Mouse (Mus musculus) embryonic facial prominence, embryonic 10.5 days (tissue): Measurements from ENCODE around the gene Hoxb6. TPM values are rescaled to one million over a fixed set of nuclear protein-coding genes. Genes with fewer than 3 reads are reported as not detected.

ENCODE experiments used
- DNase-seq: peaks from one replicate; pipeline ENCODE4 v3.0.0-alpha.2; 2017; ENCODE audit warnings: low spot score
- H3K27ac ChIP-seq: fragments of 300-500 bp; sonication (generic); replicated peaks from 2 replicates; pipeline ENCODE4 v1.5.1; 2016; ENCODE audit warnings: mild to moderate bottlenecking
- H3K27me3 ChIP-seq: fragments of 300-500 bp; sonication (generic); replicated peaks from 2 replicates; pipeline ENCODE4 v1.6.1; 2016; ENCODE audit warnings: low read depth, mild to moderate bottlenecking; ENCODE audit not compliant: poor library complexity, severe bottlenecking
- H3K36me3 ChIP-seq: fragments of 300-500 bp; sonication (generic); replicated peaks from 2 replicates; pipeline ENCODE4 v1.6.1; 2016; ENCODE audit warnings: mild to moderate bottlenecking, moderate library complexity
- H3K4me1 ChIP-seq: fragments of 300-500 bp; sonication (generic); 2 replicates; pipeline ENCODE4 v1.6.1; 2016
- H3K4me3 ChIP-seq: fragments of 300-500 bp; sonication (generic); 2 replicates; pipeline ENCODE4 v1.5.1; 2016; ENCODE audit warnings: mild to moderate bottlenecking, moderate library complexity
- H3K9me3 ChIP-seq: fragments of 300-500 bp; sonication (generic); 2 replicates; pipeline ENCODE4 v1.6.1; 2016; ENCODE audit warnings: mild to moderate bottlenecking
- WGBS: fragments of 180-500 bp; shearing (Covaris S2); methylation state at CpG from one replicate; pipeline ENCODE4 v1.1.7; 2016; 5-methylcytosine and 5-hydroxymethylcytosine counted together
- polyA plus RNA-seq: library from polyadenylated mRNA; unstranded; fragments of >200 nt; fragmentation: Nextera tagmentation; extraction: Ambion mirVana; gene quantifications from 2 replicates; pipeline ENCODE4 v1.2.1, GENCODE M21; 2016

Hoxb6 gene
- polyA plus RNA-seq, 1 experiment from 2014 or later = not detected

DNA sequence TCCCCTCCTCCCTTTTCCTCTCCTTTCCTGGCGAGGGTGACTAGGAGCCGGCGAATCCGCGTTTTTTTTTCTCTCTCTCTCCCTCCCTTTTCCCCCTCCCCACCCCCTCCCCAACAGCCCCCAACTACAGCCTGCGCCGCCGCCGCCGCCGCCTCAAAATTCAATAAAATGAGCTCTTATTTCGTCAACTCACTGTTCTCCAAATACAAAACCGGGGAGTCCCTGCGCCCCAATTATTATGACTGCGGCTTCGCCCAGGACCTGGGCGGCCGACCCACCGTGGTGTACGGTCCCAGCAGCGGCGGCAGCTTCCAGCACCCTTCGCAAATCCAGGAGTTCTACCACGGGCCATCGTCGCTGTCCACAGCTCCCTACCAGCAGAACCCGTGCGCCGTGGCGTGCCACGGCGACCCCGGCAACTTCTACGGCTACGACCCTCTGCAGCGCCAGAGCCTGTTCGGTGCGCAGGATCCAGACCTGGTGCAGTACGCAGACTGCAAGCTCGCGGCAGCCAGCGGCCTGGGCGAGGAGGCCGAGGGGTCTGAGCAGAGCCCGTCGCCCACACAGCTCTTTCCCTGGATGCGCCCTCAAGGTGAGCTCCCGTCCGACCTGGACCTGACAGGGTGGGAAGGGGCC, 9.4 kb upstream of the Hoxb6 start:
- DNase-seq = peak; percentile 79
- Histone ChIP-seq H3K4me1 (peaks cover 20% of the 10 kb centered on the region), H3K27ac (no peak overlapping the region), H3K36me3 (no peaks in the 10 kb centered on the region), H3K4me3 (0 out of 2 replicates have a peak overlapping the region, but pooled peaks have one; percentile 11), H3K9me3 (no peaks in the 10 kb centered on the region), H3K27me3 (peaks cover 100% of the 10 kb centered on the region)
- under 1% methylated on average over 49 of the region's 49 CpGs for WGBS

DNA sequence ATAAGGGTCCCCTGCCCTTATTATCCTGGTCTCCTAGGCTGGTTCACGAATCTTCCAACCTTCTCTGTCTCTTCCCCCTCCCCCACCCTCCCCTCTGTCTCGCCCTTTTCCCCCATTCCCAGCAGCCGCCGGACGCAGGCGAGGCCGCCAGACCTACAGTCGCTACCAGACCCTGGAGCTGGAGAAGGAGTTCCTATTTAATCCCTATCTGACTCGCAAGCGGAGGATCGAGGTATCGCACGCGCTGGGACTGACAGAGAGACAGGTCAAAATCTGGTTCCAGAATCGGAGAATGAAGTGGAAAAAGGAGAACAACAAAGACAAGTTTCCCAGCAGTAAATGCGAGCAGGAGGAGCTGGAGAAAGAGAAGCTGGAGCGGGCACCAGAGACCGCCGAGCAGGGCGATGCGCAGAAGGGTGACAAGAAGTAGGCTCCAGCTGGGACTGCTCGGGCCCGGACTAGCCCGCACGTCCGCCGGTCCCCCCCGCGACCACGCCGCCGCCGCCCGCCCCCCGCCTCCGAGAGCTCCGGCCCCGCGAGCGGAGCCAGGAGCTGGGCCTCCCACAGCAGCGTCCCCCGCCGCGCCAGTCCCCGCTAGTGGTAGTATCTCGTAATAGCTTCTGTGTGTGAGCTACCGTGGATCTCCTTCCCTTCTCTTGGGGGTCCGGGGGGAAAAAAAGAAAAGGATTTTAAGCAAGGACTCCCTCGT, 8.1 kb upstream of the Hoxb6 start:
- Histone ChIP-seq H3K4me3 (peak overlapping the region; percentile 42), H3K4me1 (peaks cover 20% of the 10 kb centered on the region), H3K27me3 (peaks cover 100% of the 10 kb centered on the region), H3K36me3 (no peaks in the 10 kb centered on the region), H3K27ac (no peak overlapping the region), H3K9me3 (no peaks in the 10 kb centered on the region)
- peak; percentile 72 for DNase-seq
- under 1% methylated on average over 49 of the region's 49 CpGs for WGBS

DNA sequence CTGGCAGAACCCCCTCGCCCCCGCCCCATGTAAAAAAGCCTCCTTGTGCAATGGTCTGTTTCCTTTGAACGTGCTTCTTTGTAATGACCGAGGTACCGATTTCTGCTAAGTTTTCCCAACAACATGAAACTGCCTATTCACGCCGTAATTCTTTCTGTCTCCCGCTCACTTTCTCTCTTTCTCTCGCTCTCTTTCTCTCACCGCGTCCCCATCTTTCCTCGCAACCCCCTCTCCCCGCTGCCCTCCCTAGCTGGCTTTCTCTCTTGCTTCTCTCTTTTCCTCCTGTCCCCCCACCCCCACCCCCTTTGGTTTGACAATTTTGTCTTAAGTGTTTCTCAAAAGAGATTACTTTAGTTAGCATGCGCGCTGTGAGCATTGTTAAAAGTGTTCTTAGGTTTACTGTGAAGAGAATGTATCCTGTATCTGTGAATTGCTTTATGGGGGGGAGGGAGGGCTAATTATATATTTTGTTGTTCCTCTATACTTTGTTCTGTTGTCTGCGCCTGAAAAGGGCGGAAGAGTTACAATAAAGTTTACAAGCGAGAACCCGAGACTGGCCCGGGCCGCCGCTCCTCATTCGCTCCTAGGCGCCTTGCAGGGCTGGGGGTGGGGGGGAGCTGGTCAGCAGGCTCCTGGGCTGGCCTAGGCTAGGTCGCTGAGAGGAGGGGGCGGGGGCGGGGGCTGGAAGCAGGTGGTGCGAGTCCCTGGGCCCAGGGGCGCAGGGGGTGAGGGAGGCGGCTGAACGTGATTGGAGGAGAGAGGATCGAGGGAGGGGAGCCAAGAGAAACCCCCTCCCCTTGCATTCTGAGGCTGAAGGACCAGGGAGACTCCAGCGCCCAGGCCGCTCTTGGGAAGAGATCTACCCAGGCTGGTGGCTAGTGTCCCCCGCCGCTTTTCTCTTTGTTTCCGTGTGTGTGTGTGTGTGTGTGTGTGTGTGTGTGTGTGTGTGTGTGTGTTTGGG, 7.2 kb upstream of the Hoxb6 start:
- no peak for DNase-seq
- H3K27me3 ChIP-seq = peaks cover 100% of the 10 kb centered on the region
- H3K27ac ChIP-seq = no peak overlapping the region
- H3K4me1 ChIP-seq = peaks cover 20% of the 10 kb centered on the region
- no peaks in the 10 kb centered on the region for H3K9me3 ChIP-seq
- peak overlapping the region; percentile 42; the same call in 1 of the 2 replicates for H3K4me3 ChIP-seq
- no peaks in the 10 kb centered on the region for H3K36me3 ChIP-seq
- WGBS = under 1% methylated on average over 36 of the region's 37 CpGs

DNA sequence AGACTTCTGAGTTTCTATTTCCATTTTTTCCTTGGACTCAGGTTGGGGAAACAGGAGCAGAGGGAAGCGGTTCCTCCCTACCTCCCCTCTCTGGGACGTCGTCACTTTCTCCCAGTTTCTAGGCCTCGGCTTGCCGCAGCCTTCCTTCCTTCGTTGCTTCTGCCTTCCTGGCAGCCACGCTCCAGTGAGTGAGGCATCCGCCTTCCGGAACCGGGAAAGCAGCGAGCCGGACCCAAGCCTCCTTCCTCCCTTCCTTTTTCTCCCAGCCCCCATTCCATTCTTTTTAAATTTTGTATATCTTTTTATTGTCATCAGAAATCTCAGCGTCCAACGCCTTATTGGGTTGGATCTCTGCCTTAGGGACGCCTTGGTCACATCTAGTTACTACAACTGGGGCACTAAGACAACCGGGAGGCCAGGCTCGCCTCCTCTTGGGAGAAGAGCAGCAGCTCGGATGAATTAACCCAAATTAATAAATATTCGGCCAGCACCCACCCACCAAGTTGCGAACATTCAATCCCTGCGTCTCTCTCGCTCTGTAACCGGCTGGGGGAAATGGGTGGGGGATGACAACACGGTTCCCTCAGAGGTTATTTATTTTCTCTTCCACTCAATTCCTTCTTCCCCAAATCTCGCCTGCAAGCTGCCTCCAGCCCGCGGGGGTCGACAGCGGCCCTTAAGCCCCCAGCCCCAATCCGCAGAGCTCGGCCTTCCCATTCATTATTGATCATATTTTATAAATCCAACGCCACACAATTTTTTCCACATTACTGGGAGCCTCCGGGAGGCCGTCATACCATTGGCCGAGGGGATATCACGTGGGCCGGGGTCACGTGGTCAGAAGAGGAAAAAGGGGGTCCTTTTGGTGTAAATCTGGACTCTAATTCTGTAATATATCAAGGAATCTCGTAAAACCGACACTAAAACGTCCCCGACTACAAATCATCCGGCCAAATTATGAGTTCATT, 6.2 kb upstream of the Hoxb6 start, which contains the start of gene Hoxb7:
Gene Hoxb7 (plus strand): TSS at position 853 of the 968 bp plus-strand sequence.
- H3K27me3 ChIP-seq = peaks cover 100% of the 10 kb centered on the region
- WGBS = 1% methylated on average over 43 of the region's 43 CpGs
- H3K9me3 ChIP-seq = no peaks in the 10 kb centered on the region
- no peaks in the 10 kb centered on the region for H3K36me3 ChIP-seq
- H3K27ac ChIP-seq = no peak within 1 kb of the TSS
- H3K4me1 ChIP-seq = peaks cover 20% of the 10 kb centered on the region
- H3K4me3 ChIP-seq = peak within 1 kb of the TSS; percentile 39
- no peak for DNase-seq

DNA sequence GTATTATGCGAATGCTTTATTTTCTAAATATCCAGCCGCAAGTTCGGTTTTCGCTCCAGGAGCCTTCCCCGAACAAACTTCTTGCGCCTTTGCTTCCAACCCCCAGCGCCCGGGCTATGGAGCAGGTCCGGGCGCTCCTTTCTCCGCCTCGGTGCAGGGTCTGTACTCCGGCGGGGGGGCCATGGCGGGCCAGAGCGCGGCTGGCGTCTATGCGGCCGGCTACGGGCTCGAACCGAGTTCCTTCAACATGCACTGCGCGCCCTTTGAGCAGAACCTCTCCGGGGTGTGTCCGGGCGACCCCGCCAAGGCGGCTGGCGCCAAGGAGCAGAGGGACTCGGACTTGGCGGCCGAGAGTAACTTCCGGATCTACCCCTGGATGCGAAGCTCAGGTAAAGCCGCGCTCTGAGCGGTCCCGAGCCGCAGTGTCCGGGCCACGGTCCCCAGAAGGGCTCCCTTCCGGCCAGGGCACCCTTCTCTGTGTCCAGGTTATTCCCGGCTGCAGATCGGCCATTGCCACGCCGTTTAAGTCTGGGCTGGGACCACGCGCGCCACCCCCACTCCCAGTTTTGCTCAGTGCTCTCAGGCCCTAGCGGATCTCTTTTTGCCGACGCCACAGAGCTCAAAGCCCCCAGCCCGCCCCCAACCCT, 5.4 kb upstream of the Hoxb6 start:
- under 1% methylated on average over 55 of the region's 55 CpGs for WGBS
- H3K36me3 ChIP-seq = no peaks in the 10 kb centered on the region
- H3K4me3 ChIP-seq = peak overlapping the region; percentile 39
- peaks cover 100% of the 10 kb centered on the region for H3K27me3 ChIP-seq
- no peak overlapping the region for H3K27ac ChIP-seq
- no peak for DNase-seq
- peaks cover 20% of the 10 kb centered on the region for H3K4me1 ChIP-seq
- no peaks in the 10 kb centered on the region for H3K9me3 ChIP-seq

DNA sequence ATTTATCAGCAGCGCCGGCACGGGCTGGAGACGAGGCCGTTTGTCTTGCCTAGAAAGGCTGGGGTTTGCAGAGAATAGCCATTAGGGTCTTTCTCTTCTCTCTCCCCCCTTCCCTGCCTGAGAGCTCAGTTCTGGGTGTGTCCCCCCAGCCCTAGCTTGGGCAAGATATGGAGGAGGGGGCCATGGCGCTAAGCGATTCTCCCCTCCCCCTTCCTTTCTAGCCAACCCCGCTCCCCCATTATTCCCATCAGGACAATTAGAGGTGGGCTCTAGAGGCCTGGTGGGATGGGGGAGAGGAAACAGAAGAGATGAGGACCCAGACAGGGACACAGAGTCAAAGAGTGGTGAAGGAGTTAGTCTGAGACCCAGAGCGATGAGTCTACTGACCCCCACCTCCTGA, 4.9 kb upstream of the Hoxb6 start:
- peaks cover 20% of the 10 kb centered on the region for H3K4me1 ChIP-seq
- no peaks in the 10 kb centered on the region for H3K36me3 ChIP-seq
- H3K4me3 ChIP-seq = no peak overlapping the region
- no peak overlapping the region for H3K27ac ChIP-seq
- 3% methylated on average over 9 of the region's 9 CpGs for WGBS
- H3K27me3 ChIP-seq = peaks cover 100% of the 10 kb centered on the region
- DNase-seq = no peak
- H3K9me3 ChIP-seq = no peaks in the 10 kb centered on the region

DNA sequence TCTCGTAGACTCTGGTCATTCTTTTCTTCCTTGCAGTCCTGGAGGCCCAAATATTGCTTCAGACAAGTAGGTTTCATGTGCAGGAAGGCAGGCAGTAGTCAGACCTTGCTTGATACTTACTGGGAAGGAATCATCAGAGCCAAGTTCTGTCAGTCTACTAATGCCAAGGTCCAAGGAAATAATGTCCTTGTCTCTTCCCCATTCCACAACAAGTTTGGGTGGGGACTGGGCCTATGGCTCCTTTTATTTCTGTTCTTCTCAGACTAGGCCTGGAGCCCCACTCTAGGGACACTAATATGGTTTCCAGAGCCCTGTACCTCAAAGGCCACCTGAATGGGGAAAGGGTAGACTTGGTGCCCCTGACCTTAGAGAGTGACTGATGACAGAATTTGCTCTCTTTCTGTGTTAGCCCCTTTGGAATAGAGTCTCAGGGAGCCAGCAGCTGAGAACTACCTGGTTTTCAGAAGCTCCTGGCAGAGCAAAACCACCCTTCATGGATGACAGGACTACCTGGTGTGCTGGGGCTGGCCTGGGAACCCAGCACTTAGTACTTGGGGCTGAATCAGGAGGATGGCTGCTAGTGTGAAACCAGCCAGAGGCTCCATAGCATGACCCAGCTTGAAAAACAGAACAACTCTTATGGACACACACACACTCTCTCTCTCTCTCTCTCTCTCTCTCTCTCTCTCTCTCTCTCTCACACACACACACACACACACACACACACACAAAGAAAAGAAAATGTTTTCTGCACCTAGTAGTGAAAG, 3.6 kb upstream of the Hoxb6 start:
- no peaks in the 10 kb centered on the region for H3K36me3 ChIP-seq
- no peaks in the 10 kb centered on the region for H3K9me3 ChIP-seq
- no peak overlapping the region for H3K4me3 ChIP-seq
- H3K4me1 ChIP-seq = peaks cover 15% of the 10 kb centered on the region
- H3K27ac ChIP-seq = no peak overlapping the region
- peaks cover 100% of the 10 kb centered on the region for H3K27me3 ChIP-seq
- DNase-seq = no peak
- 14% methylated on average over 1 of the region's 1 CpGs for WGBS

DNA sequence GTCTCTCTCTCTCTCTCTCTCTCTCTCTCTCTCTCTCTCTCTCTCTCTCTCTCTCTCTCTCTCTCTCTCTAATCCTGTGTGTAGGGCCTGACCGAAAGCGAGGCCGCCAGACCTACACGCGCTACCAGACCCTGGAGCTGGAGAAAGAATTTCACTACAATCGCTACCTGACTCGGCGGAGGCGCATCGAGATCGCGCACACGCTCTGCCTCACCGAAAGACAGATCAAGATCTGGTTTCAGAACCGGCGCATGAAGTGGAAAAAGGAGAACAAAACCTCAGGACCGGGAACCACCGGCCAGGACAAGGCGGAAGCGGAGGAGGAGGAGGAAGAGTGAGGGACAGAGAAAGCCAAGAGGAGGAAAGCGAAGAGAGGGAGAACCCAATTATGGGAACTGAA, 3.0 kb upstream of the Hoxb6 start:
- no peak overlapping the region for H3K4me3 ChIP-seq
- peaks cover 100% of the 10 kb centered on the region for H3K27me3 ChIP-seq
- H3K27ac ChIP-seq = no peak overlapping the region
- peaks cover 11% of the 10 kb centered on the region for H3K4me1 ChIP-seq
- DNase-seq = no peak
- WGBS = 2% methylated on average over 21 of the region's 21 CpGs
- H3K36me3 ChIP-seq = no peaks in the 10 kb centered on the region
- H3K9me3 ChIP-seq = no peaks in the 10 kb centered on the region

DNA sequence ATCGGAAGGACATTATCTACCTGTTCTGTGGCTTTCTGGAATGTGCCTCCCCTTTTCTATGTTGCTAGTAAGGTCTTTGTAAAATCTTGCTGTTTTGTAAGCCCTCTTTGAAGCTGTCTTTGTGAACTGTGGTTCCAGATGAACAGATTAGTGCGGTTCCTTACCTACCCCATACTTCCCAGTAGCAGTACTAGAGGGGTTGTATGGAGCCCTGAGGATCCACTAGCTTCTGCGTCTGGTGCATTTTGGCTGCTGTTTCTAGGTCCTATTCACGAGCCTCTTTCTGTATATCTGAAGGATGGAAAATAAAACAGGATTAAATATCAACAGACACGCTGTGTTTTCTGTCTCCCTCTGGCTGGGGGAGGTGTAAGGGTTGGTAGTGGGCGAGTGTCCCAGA, 2.4 kb upstream of the Hoxb6 start:
- Histone ChIP-seq H3K4me1 (peaks cover 8% of the 10 kb centered on the region; the same call in 1 of the 2 replicates), H3K27me3 (peaks cover 100% of the 10 kb centered on the region), H3K4me3 (no peak overlapping the region), H3K9me3 (no peaks in the 10 kb centered on the region), H3K36me3 (no peaks in the 10 kb centered on the region), H3K27ac (no peak overlapping the region)
- DNase-seq = no peak
- 7% methylated on average over 6 of the region's 6 CpGs for WGBS

DNA sequence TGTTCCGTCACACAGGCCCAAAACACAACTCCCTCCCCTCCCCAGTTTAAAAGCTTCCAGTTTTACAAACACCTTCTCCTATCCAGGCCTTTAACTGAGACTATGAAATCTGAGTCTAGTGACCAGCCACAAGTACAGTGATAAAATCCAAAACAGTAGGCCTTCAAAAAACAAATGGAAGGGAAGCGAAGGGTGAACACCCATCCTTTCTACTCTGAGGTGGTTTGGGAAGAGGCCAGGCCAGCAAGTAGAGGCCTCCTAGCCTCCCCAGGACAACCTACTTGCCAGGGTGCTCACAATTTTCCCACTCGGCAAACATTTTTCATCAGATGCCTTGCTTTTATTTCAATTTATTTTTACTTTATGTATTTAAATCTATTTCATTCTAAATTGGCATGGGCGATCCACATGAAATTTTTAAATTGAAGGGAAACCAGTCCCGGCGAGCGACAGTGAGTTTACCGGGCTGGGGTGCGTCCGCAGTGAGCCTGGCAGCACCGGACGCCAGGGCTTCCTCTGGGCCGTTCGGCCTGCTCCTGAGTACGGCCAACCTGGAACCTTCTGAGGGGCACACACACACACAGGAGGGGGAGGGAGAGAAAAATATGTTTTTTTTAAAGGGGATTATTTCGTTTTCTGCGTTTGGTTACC, 1.4 kb upstream of the Hoxb6 start:
- H3K9me3 ChIP-seq = no peaks in the 10 kb centered on the region
- WGBS = 2% methylated on average over 17 of the region's 17 CpGs
- no peak overlapping the region for H3K4me3 ChIP-seq
- no peaks in the 10 kb centered on the region for H3K36me3 ChIP-seq
- no peak overlapping the region for H3K27ac ChIP-seq
- peaks cover 100% of the 10 kb centered on the region for H3K27me3 ChIP-seq
- no peak for DNase-seq
- peaks cover 5% of the 10 kb centered on the region; the same call in 1 of the 2 replicates for H3K4me1 ChIP-seq
